Mouse (Mus musculus) embryonic fibroblast, embryonic 13.5 days (primary cell): ENCODE measurements around the gene Prex1.

Experiments
- CTCF ChIP-seq: IDR thresholded peaks from 2 replicates; pipeline ENCODE4 v1.5.1; 2011; ENCODE audit warnings: mild to moderate bottlenecking, control low read depth, low read length, moderate library complexity, borderline replicate concordance; ENCODE audit not compliant: insufficient read depth
- POLR2A ChIP-seq: IDR thresholded peaks from 2 replicates; pipeline ENCODE4 v1.6.1; 2011; ENCODE audit warnings: low read depth, mild to moderate bottlenecking, control low read depth, low read length, moderate library complexity

DNA sequence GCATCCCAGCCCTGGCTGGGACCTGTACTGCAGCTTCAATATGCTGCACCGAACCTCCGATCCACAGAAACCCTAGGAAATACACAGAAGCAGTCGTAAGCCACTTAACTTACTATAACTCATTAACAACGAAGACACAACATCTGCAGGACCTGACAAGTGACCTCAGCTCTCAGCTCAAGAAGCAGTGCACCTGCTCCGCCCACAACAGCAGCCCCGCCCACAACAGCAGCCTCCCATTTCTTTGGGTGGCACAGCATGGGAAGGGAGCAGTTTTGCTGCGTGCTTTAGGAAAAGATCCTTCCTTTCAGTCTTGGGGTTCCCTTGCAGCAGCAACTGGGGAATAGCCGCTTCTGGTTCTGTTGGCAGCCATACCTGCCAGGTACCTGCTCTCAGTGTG lies 13.5 kb downstream of the Prex1 start:
- TF ChIP-seq POLR2A (no peak), CTCF (no peak)
